Mouse (Mus musculus): Measurements from ENCODE around the gene Cox6b1.

Gene Cox6b1

GRCm38 (mm10) chr7:30610043-30610442 is 15.9 kb downstream of the Cox6b1 start:
- DNase-seq (ENCODE audit: low read depth): no peak

- no peak for DNase-seq (ENCODE audit: low read depth)
Observed at GRCm38 (mm10) chr7:30608476-30608875, 17.5 kb downstream of the Cox6b1 start.

GRCm38 (mm10) chr7:30607706-30608309 is 18.1 kb downstream of the Cox6b1 start:
- DNase-seq (ENCODE audit: low read depth): peak; percentile 70

GRCm38 (mm10) chr7:30604944-30605343 is 21.0 kb downstream of the Cox6b1 start:
- DNase-seq (ENCODE audit: low read depth): no peak

- no peak for DNase-seq (ENCODE audit: low read depth)
Observed at GRCm38 (mm10) chr7:30604424-30604823, 21.5 kb downstream of the Cox6b1 start.

- no peak for DNase-seq (ENCODE audit: low read depth)
Observed at GRCm38 (mm10) chr7:30602583-30602982, 23.4 kb downstream of the Cox6b1 start.

GRCm38 (mm10) chr7:30600651-30601050 is 25.3 kb downstream of the Cox6b1 start:
- DNase-seq (ENCODE audit: low read depth): no peak

GRCm38 (mm10) chr7:30599933-30600353 is 26.0 kb downstream of the Cox6b1 start:
- DNase-seq (ENCODE audit: low read depth): no peak

- no peak for DNase-seq (ENCODE audit: low read depth)
Observed at GRCm38 (mm10) chr7:30598786-30599185, 27.2 kb downstream of the Cox6b1 start, which contains the start of gene Zbtb32. Gene Zbtb32, minus strand, starts transcription at chr7:30598909.

- no peak for DNase-seq (ENCODE audit: low read depth)
Observed at GRCm38 (mm10) chr7:30596811-30597210, 29.1 kb downstream of the Cox6b1 start.

GRCm38 (mm10) chr7:30596093-30596492 is 29.9 kb downstream of the Cox6b1 start:
- no peak for DNase-seq (ENCODE audit: low read depth)

GRCm38 (mm10) chr7:30594510-30595024 is 31.4 kb downstream of the Cox6b1 start:
- no peak for DNase-seq (ENCODE audit: low read depth)

GRCm38 (mm10) chr7:30593579-30594509 is 32.1 kb downstream of the Cox6b1 start:
- DNase-seq (ENCODE audit: low read depth): no peak

- no peak for DNase-seq (ENCODE audit: low read depth)
Observed at GRCm38 (mm10) chr7:30592772-30593423, 33.1 kb downstream of the Cox6b1 start.

- no peak for DNase-seq (ENCODE audit: low read depth)
Observed at GRCm38 (mm10) chr7:30591605-30591951, 34.4 kb downstream of the Cox6b1 start.

- DNase-seq (ENCODE audit: low read depth): no peak
Observed at GRCm38 (mm10) chr7:30590927-30591604, 34.9 kb downstream of the Cox6b1 start.

- DNase-seq (ENCODE audit: low read depth): peak; percentile 85
Observed at GRCm38 (mm10) chr7:30589435-30590301, 36.3 kb downstream of the Cox6b1 start.

GRCm38 (mm10) chr7:30588676-30589434 is 37.1 kb downstream of the Cox6b1 start, which contains the start of gene Kmt2b:
Gene Kmt2b, minus strand, starts transcription at chr7:30588726.
- DNase-seq (ENCODE audit: low read depth): peak; percentile 96

- peak; percentile 37 for DNase-seq (ENCODE audit: low read depth)
Observed at GRCm38 (mm10) chr7:30587842-30588667, 37.9 kb downstream of the Cox6b1 start.

Measured in 416B (cell line).